Mouse (Mus musculus): ENCODE data around the gene Dab1. TPM values are rescaled to one million over a fixed set of nuclear protein-coding genes. Genes with fewer than 3 reads are reported as not detected.

The Dab1 gene
- polyA plus RNA-seq, 1 experiment = 1.1 TPM

- TF ChIP-seq POLR2A (IDR thresholded peaks at IDR 0.05; ENCODE audit: control insufficient read depth, low read depth, low read length) (no peak), CTCF (IDR thresholded peaks at IDR 0.05; ENCODE audit: control insufficient read depth, insufficient read depth, insufficient replicate concordance, low read depth, low read length) (no peak)
- H3K36me3 ChIP-seq (ENCODE audit: control insufficient read depth, insufficient read depth, low read length) = no peaks in the 10 kb centered on the region
- H3K27ac ChIP-seq (ENCODE audit: control insufficient read depth, insufficient read depth, low read depth, low read length) = no peak overlapping the region
- H3K4me1 ChIP-seq (ENCODE audit: control insufficient read depth, insufficient read depth, low read length) = no peaks in the 10 kb centered on the region
- H3K27me3 ChIP-seq (ENCODE audit: control insufficient read depth, insufficient read depth, low read length) = no peaks in the 10 kb centered on the region
- H3K4me3 ChIP-seq (ENCODE audit: control insufficient read depth, low read depth, low read length) = no peak overlapping the region
Measured at GRCm38 (mm10) chr4:104210796-104211195, 591.6 kb downstream of the Dab1 start.

GRCm38 (mm10) chr4:104211531-104212455, 592.6 kb downstream of the Dab1 start:
- no peak for TF ChIP-seq CTCF (IDR thresholded peaks at IDR 0.05; ENCODE audit: control insufficient read depth, insufficient read depth, insufficient replicate concordance, low read depth, low read length)
- no peak for TF ChIP-seq POLR2A (IDR thresholded peaks at IDR 0.05; ENCODE audit: control insufficient read depth, low read depth, low read length)
- Histone ChIP-seq H3K36me3 (ENCODE audit: control insufficient read depth, insufficient read depth, low read length) (no peaks in the 10 kb centered on the region), H3K27me3 (ENCODE audit: control insufficient read depth, insufficient read depth, low read length) (no peaks in the 10 kb centered on the region), H3K27ac (ENCODE audit: control insufficient read depth, insufficient read depth, low read depth, low read length) (no peak overlapping the region), H3K4me1 (ENCODE audit: control insufficient read depth, insufficient read depth, low read length) (no peaks in the 10 kb centered on the region), H3K4me3 (ENCODE audit: control insufficient read depth, low read depth, low read length) (no peak overlapping the region)

- Histone ChIP-seq H3K27ac (ENCODE audit: control insufficient read depth, insufficient read depth, low read depth, low read length) (no peak overlapping the region), H3K4me3 (ENCODE audit: control insufficient read depth, low read depth, low read length) (no peak overlapping the region), H3K36me3 (ENCODE audit: control insufficient read depth, insufficient read depth, low read length) (no peaks in the 10 kb centered on the region), H3K4me1 (ENCODE audit: control insufficient read depth, insufficient read depth, low read length) (no peaks in the 10 kb centered on the region), H3K27me3 (ENCODE audit: control insufficient read depth, insufficient read depth, low read length) (no peaks in the 10 kb centered on the region)
- TF ChIP-seq CTCF (IDR thresholded peaks at IDR 0.05; ENCODE audit: control insufficient read depth, insufficient read depth, insufficient replicate concordance, low read depth, low read length) = no peak
- TF ChIP-seq POLR2A (IDR thresholded peaks at IDR 0.05; ENCODE audit: control insufficient read depth, low read depth, low read length) = no peak
Measured at GRCm38 (mm10) chr4:104214724-104215123, 595.6 kb downstream of the Dab1 start.

GRCm38 (mm10) chr4:104217336-104217735, 598.2 kb downstream of the Dab1 start:
- Histone ChIP-seq H3K4me3 (ENCODE audit: control insufficient read depth, low read depth, low read length) (no peak overlapping the region), H3K36me3 (ENCODE audit: control insufficient read depth, insufficient read depth, low read length) (no peaks in the 10 kb centered on the region), H3K27me3 (ENCODE audit: control insufficient read depth, insufficient read depth, low read length) (no peaks in the 10 kb centered on the region), H3K4me1 (ENCODE audit: control insufficient read depth, insufficient read depth, low read length) (no peaks in the 10 kb centered on the region), H3K27ac (ENCODE audit: control insufficient read depth, insufficient read depth, low read depth, low read length) (no peak overlapping the region)
- TF ChIP-seq POLR2A (IDR thresholded peaks at IDR 0.05; ENCODE audit: control insufficient read depth, low read depth, low read length) (no peak), CTCF (IDR thresholded peaks at IDR 0.05; ENCODE audit: control insufficient read depth, insufficient read depth, insufficient replicate concordance, low read depth, low read length) (no peak)

GRCm38 (mm10) chr4:104218765-104219164, 599.6 kb downstream of the Dab1 start:
- H3K27ac ChIP-seq (ENCODE audit: control insufficient read depth, insufficient read depth, low read depth, low read length) = no peak overlapping the region
- H3K4me1 ChIP-seq (ENCODE audit: control insufficient read depth, insufficient read depth, low read length) = no peaks in the 10 kb centered on the region
- no peaks in the 10 kb centered on the region for H3K27me3 ChIP-seq (ENCODE audit: control insufficient read depth, insufficient read depth, low read length)
- H3K36me3 ChIP-seq (ENCODE audit: control insufficient read depth, insufficient read depth, low read length) = no peaks in the 10 kb centered on the region
- H3K4me3 ChIP-seq (ENCODE audit: control insufficient read depth, low read depth, low read length) = no peak overlapping the region
- no peak for TF ChIP-seq POLR2A (IDR thresholded peaks at IDR 0.05; ENCODE audit: control insufficient read depth, low read depth, low read length)
- no peak for TF ChIP-seq CTCF (IDR thresholded peaks at IDR 0.05; ENCODE audit: control insufficient read depth, insufficient read depth, insufficient replicate concordance, low read depth, low read length)

- Histone ChIP-seq H3K4me1 (ENCODE audit: control insufficient read depth, insufficient read depth, low read length) (no peaks in the 10 kb centered on the region), H3K36me3 (ENCODE audit: control insufficient read depth, insufficient read depth, low read length) (no peaks in the 10 kb centered on the region), H3K4me3 (ENCODE audit: control insufficient read depth, low read depth, low read length) (no peak overlapping the region), H3K27me3 (ENCODE audit: control insufficient read depth, insufficient read depth, low read length) (no peaks in the 10 kb centered on the region), H3K27ac (ENCODE audit: control insufficient read depth, insufficient read depth, low read depth, low read length) (no peak overlapping the region)
- TF ChIP-seq POLR2A (IDR thresholded peaks at IDR 0.05; ENCODE audit: control insufficient read depth, low read depth, low read length) = no peak
- TF ChIP-seq CTCF (IDR thresholded peaks at IDR 0.05; ENCODE audit: control insufficient read depth, insufficient read depth, insufficient replicate concordance, low read depth, low read length) = no peak
Measured at GRCm38 (mm10) chr4:104220099-104220498, 600.9 kb downstream of the Dab1 start.

GRCm38 (mm10) chr4:104229296-104229695, 610.1 kb downstream of the Dab1 start:
- TF ChIP-seq CTCF (IDR thresholded peaks at IDR 0.05; ENCODE audit: control insufficient read depth, insufficient read depth, insufficient replicate concordance, low read depth, low read length) (no peak), POLR2A (IDR thresholded peaks at IDR 0.05; ENCODE audit: control insufficient read depth, low read depth, low read length) (no peak)

More at GRCm38 (mm10) chr4:104229296-104229695, 610.1 kb downstream of the Dab1 start:
- Histone ChIP-seq H3K27ac (ENCODE audit: control insufficient read depth, insufficient read depth, low read depth, low read length) (no peak overlapping the region), H3K27me3 (ENCODE audit: control insufficient read depth, insufficient read depth, low read length) (no peaks in the 10 kb centered on the region), H3K36me3 (ENCODE audit: control insufficient read depth, insufficient read depth, low read length) (no peaks in the 10 kb centered on the region), H3K4me1 (ENCODE audit: control insufficient read depth, insufficient read depth, low read length) (no peaks in the 10 kb centered on the region), H3K4me3 (ENCODE audit: control insufficient read depth, low read depth, low read length) (no peak overlapping the region)
